Mouse (Mus musculus) adipose tissue, adult 10 weeks (tissue): Measurements from ENCODE around the gene Pafah2. TPM values are rescaled to one million over a fixed set of nuclear protein-coding genes. Genes with fewer than 3 reads are reported as not detected.

Experiments used
- polyA plus RNA-seq: library from polyadenylated mRNA; stranded (reverse); fragments of 350-450 nt; fragmentation: Illumina TruSeq; extraction: RNeasy Lipid Tissue Mini Kit (QIAGEN cat#74804); gene quantifications from one replicate; pipeline ENCODE4 v1.2.3, GENCODE M21; 2014; ENCODE audit warnings: low read depth, low replicate concordance

Pafah2 gene
- 45.9 TPM for polyA plus RNA-seq

GRCm38 (mm10) chr4:134395977-134396825, at the start of gene Pafah2:
Gene Pafah2 (plus strand): TSS chr4:134396320.

GRCm38 (mm10) chr4:134383750-134384149, 12.4 kb upstream of the Pafah2 start, which contains the start of gene Extl1:
Gene Extl1 (minus strand): TSS chr4:134383850.

GRCm38 (mm10) chr4:134468215-134468575, 72.1 kb downstream of the Pafah2 start, which contains the start of gene Stmn1:
Gene Stmn1 (plus strand): TSS chr4:134468320.

Other genes starting within 250 kb of the Pafah2 start
- gene Cep85, start 209.2 kb upstream of the Pafah2 start, polyA plus RNA-seq = 23.1 TPM
- gene Gm7534, start 193.3 kb upstream of the Pafah2 start, polyA plus RNA-seq = not detected
- 1.6 TPM for gene Catsper4, start 168.9 kb upstream of the Pafah2 start, polyA plus RNA-seq
- gene Cnksr1, start 157.9 kb upstream of the Pafah2 start, polyA plus RNA-seq = 8.3 TPM
- not detected for gene E130218I03Rik, start 152.7 kb upstream of the Pafah2 start, polyA plus RNA-seq
- 8.1 TPM for gene Zfp593, start 150.7 kb upstream of the Pafah2 start, polyA plus RNA-seq
- gene Gm30191, start 149.4 kb upstream of the Pafah2 start, polyA plus RNA-seq = not detected
- 7.4 TPM for gene Grrp1, start 142.2 kb upstream of the Pafah2 start, polyA plus RNA-seq
- gene Pdik1l, start 108.4 kb upstream of the Pafah2 start, polyA plus RNA-seq = 6.7 TPM
- 1.4 TPM for gene Trim63, start 81.2 kb upstream of the Pafah2 start, polyA plus RNA-seq
- 65.8 TPM for gene Slc30a2, start 53.1 kb upstream of the Pafah2 start, polyA plus RNA-seq
- gene Extl1, start 12.5 kb upstream of the Pafah2 start, polyA plus RNA-seq = 2.0 TPM
- 45.8 TPM for gene Stmn1, start 72.0 kb downstream of the Pafah2 start, polyA plus RNA-seq
- 15.9 TPM for gene Paqr7, start 100.4 kb downstream of the Pafah2 start, polyA plus RNA-seq
- gene Aunip, start 114.7 kb downstream of the Pafah2 start, polyA plus RNA-seq = 0.57 TPM
- 91.0 TPM for gene Mtfr1l, start 139.1 kb downstream of the Pafah2 start, polyA plus RNA-seq
- gene Selenon, start 155.8 kb downstream of the Pafah2 start, polyA plus RNA-seq = 18.4 TPM